Mouse (Mus musculus): ENCODE data around the gene AA986860.

The AA986860 gene

GRCm38 (mm10) chr1:130734452-130734851, 2.7 kb downstream of the AA986860 start:
- DNase-seq (ENCODE audit: extremely low read depth, low read depth): no peak

- DNase-seq (ENCODE audit: extremely low read depth, low read depth): no peak
Observed at GRCm38 (mm10) chr1:130734852-130735251, 3.1 kb downstream of the AA986860 start.

- DNase-seq (ENCODE audit: extremely low read depth, low read depth): no peak
Observed at GRCm38 (mm10) chr1:130737411-130737881, 5.7 kb downstream of the AA986860 start.

- no peak for DNase-seq (ENCODE audit: extremely low read depth, low read depth)
Observed at GRCm38 (mm10) chr1:130737916-130738315, 6.1 kb downstream of the AA986860 start.

GRCm38 (mm10) chr1:130738551-130739106, 6.9 kb downstream of the AA986860 start:
- DNase-seq (ENCODE audit: extremely low read depth, low read depth): no peak

- no peak for DNase-seq (ENCODE audit: extremely low read depth, low read depth)
Observed at GRCm38 (mm10) chr1:130739636-130740035, 7.9 kb downstream of the AA986860 start.

GRCm38 (mm10) chr1:130740227-130740648, 8.5 kb downstream of the AA986860 start:
- no peak for DNase-seq (ENCODE audit: extremely low read depth, low read depth)

- peak; percentile 97 for DNase-seq (ENCODE audit: extremely low read depth, low read depth)
Observed at GRCm38 (mm10) chr1:130740781-130741720, 9.3 kb downstream of the AA986860 start.

- no peak for DNase-seq (ENCODE audit: extremely low read depth, low read depth)
Observed at GRCm38 (mm10) chr1:130742201-130742600, 10.4 kb downstream of the AA986860 start.

GRCm38 (mm10) chr1:130743775-130744174, 12.0 kb downstream of the AA986860 start:
- DNase-seq (ENCODE audit: extremely low read depth, low read depth): no peak

GRCm38 (mm10) chr1:130744217-130744616, 12.4 kb downstream of the AA986860 start:
- no peak for DNase-seq (ENCODE audit: extremely low read depth, low read depth)

- DNase-seq (ENCODE audit: extremely low read depth, low read depth): no peak
Observed at GRCm38 (mm10) chr1:130744961-130745360, 13.2 kb downstream of the AA986860 start.

- DNase-seq (ENCODE audit: extremely low read depth, low read depth): no peak
Observed at GRCm38 (mm10) chr1:130745591-130745990, 13.8 kb downstream of the AA986860 start.

GRCm38 (mm10) chr1:130746819-130747218, 15.0 kb downstream of the AA986860 start:
- DNase-seq (ENCODE audit: extremely low read depth, low read depth): no peak

GRCm38 (mm10) chr1:130759689-130760088, 27.9 kb downstream of the AA986860 start:
- no peak for DNase-seq (ENCODE audit: extremely low read depth, low read depth)

GRCm38 (mm10) chr1:130761597-130761996, 29.8 kb downstream of the AA986860 start:
- DNase-seq (ENCODE audit: extremely low read depth, low read depth): no peak

GRCm38 (mm10) chr1:130762045-130762760, 30.4 kb downstream of the AA986860 start:
- DNase-seq (ENCODE audit: extremely low read depth, low read depth): no peak

- DNase-seq (ENCODE audit: extremely low read depth, low read depth): no peak
Observed at GRCm38 (mm10) chr1:130764027-130764461, 32.3 kb downstream of the AA986860 start.

GRCm38 (mm10) chr1:130767066-130767465, 35.3 kb downstream of the AA986860 start:
- DNase-seq (ENCODE audit: extremely low read depth, low read depth): no peak

GRCm38 (mm10) chr1:130769925-130770324, 38.1 kb downstream of the AA986860 start:
- DNase-seq (ENCODE audit: extremely low read depth, low read depth): no peak

GRCm38 (mm10) chr1:130770487-130770886, 38.7 kb downstream of the AA986860 start:
- DNase-seq (ENCODE audit: extremely low read depth, low read depth): no peak
